Mouse (Mus musculus) kidney, adult 2 months (tissue): ENCODE results near the gene Wrap53. TPM values are rescaled to one million over a fixed set of nuclear protein-coding genes. Genes with fewer than 3 reads are reported as not detected.

Experiments
- DNase-seq: peaks from one replicate; pipeline ENCODE4 v3.0.0; 2021
- H3K27ac ChIP-seq: fragments of 200-500 bp; 2 replicates; pipeline ENCODE4 v1.5.1; 2012; ENCODE audit warnings: low read depth, low read length, control low read depth, inconsistent platforms; ENCODE audit not compliant: insufficient read depth
- H3K27me3 ChIP-seq: fragments of 200-500 bp; replicated peaks from 2 replicates; pipeline ENCODE4 v1.6.1; 2012; ENCODE audit warnings: mild to moderate bottlenecking, moderate library complexity, low read length, inconsistent platforms; ENCODE audit not compliant: control insufficient read depth, insufficient read depth
- H3K36me3 ChIP-seq: fragments of 200-500 bp; 2 replicates; pipeline ENCODE4 v1.6.1; 2012; ENCODE audit warnings: mild to moderate bottlenecking, moderate library complexity, low read length, inconsistent platforms; ENCODE audit not compliant: control insufficient read depth, insufficient read depth
- H3K4me1 ChIP-seq: fragments of 200-500 bp; 2 replicates; pipeline ENCODE4 v1.6.1; 2011; ENCODE audit warnings: low read length; ENCODE audit not compliant: control insufficient read depth, insufficient read depth
- H3K4me3 ChIP-seq: fragments of 200-500 bp; 2 replicates; pipeline ENCODE4 v1.5.1; 2011; ENCODE audit warnings: mild to moderate bottlenecking, low read depth, low read length, control low read depth; ENCODE audit not compliant: insufficient read depth
- CTCF ChIP-seq: fragments of 200-500 bp; conservative IDR thresholded peaks from 2 replicates; pipeline ENCODE4 v1.5.1; 2011; ENCODE audit warnings: low read depth, mild to moderate bottlenecking, control low read depth, low read length, moderate library complexity, mixed read lengths; ENCODE audit not compliant: insufficient read depth, insufficient read length
- POLR2A ChIP-seq: fragments of 200-500 bp; IDR thresholded peaks from one replicate; pipeline ENCODE4 v1.6.1; 2011; ENCODE audit warnings: low read depth, low read length, control low read depth
- WGBS: fragments of 180-500 bp; shearing (Covaris S2); methylation state at CpG from one replicate; pipeline ENCODE4 v1.1.7; 2018; 5-methylcytosine and 5-hydroxymethylcytosine counted together
- polyA plus RNA-seq: library from polyadenylated mRNA; depleted of rRNA; stranded (reverse); fragments of >200 nt; gene quantifications from 2 replicates; pipeline ENCODE4 v1.2.3, GENCODE M21; 2012

The Wrap53 gene
- polyA plus RNA-seq, 1 experiment = 20.7 TPM

DNA sequence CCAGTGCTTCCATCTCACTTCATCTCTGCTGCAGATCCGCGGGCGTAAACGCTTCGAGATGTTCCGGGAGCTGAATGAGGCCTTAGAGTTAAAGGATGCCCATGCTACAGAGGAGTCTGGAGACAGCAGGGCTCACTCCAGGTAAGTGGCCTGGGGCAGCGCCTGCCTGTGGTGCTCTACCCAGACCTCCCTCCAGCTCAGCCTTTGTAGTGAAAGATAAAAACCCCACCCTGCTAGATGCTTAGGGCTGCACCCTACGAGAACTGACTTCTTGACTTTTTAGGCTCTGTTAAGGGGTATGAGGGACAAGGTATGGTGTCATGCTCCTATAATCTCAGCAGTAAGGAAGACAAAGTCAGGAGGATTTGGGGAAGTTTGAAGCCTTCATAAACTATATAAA lies 10.6 kb upstream of the Wrap53 start:
- no peak overlapping the region for H3K27ac ChIP-seq
- no peak for TF ChIP-seq CTCF
- TF ChIP-seq POLR2A = no peak
- no peaks in the 10 kb centered on the region for H3K27me3 ChIP-seq
- no peak for DNase-seq
- H3K36me3 ChIP-seq = 0 out of 2 replicates have a peak, but pooled peaks cover 2% of the 10 kb centered on the region
- WGBS = 93% methylated on average over 8 of the region's 8 CpGs
- H3K4me1 ChIP-seq = no peaks in the 10 kb centered on the region
- H3K4me3 ChIP-seq = no peak overlapping the region

- 0 out of 2 replicates have a peak, but pooled peaks cover 2% of the 10 kb centered on the region for H3K36me3 ChIP-seq
- H3K27me3 ChIP-seq = no peaks in the 10 kb centered on the region
- H3K4me1 ChIP-seq = no peaks in the 10 kb centered on the region
- no peak overlapping the region for H3K27ac ChIP-seq
- no peak for TF ChIP-seq POLR2A
- TF ChIP-seq CTCF = no peak
- DNase-seq = no peak
- WGBS = 90% methylated on average over 22 of the region's 22 CpGs
- no peak overlapping the region for H3K4me3 ChIP-seq
These were observed 9.3 kb upstream of the Wrap53 start for GRCm38 (mm10) chr11:69589207-69589834.

DNA sequence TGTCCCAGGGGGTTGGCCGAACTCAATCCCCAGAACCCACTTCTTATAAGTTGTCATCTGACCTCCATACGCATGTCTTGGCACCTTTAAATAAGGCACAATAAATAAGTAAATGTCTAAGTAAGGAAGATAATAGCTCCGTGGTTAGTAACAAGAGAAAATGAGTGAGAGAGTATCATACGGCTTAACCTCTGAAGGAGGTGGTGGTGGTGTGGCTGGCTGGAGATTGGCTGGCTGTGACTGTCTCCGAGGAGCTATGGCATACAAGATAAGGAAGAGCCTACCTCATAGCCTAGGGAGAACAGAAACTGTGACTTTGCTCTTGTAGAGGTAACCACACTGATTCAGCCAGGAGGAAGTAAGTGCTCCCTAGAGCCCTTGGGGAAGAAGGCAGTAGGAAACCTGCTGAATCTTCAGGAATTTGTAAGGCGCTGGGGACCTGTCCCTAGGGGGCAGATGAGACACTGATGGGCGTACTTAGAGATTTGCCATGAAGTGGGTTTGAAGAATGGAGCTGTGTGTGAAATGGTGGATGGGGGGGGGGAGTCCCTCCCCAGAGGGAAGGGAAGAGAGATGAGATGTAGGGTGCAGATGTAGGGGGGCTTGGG lies 5.8 kb upstream of the Wrap53 start:
- no peak for DNase-seq
- Histone ChIP-seq H3K36me3 (0 out of 2 replicates have a peak, but pooled peaks cover under 1% of the 10 kb centered on the region), H3K4me3 (no peak overlapping the region), H3K27ac (no peak overlapping the region), H3K27me3 (no peaks in the 10 kb centered on the region), H3K4me1 (peaks cover 4% of the 10 kb centered on the region; the same call in 1 of the 2 replicates)
- TF ChIP-seq POLR2A = no peak
- no peak for TF ChIP-seq CTCF
- WGBS = 76% methylated on average over 7 of the region's 7 CpGs

GRCm38 (mm10) chr11:69584937-69585336 lies 4.9 kb upstream of the Wrap53 start:
- DNase-seq = no peak
- WGBS = 95% methylated on average over 13 of the region's 13 CpGs

DNA sequence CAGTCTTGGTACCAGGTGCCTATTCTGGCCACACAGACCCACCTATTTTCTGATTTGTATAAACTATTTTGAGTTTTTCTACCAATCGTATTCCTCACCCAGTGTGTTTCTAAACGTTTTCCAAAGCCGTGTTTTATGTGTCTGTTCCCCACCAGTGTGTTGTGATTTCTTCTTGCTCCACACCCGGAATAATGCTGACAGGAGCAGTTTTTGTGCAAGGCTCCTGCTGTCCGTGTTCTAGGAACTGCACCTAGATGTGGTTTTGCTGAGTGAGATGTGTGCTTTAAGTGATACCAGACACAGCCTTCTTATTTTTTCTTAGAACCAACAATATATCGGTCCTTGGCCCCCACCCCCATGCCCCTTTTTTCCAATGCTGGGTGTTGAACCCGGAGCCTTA lies 4.0 kb upstream of the Wrap53 start:
- H3K4me3 ChIP-seq = no peak overlapping the region
- 68% methylated on average over 7 of the region's 7 CpGs for WGBS
- no peak overlapping the region for H3K27ac ChIP-seq
- H3K4me1 ChIP-seq = peaks cover 4% of the 10 kb centered on the region; the same call in 1 of the 2 replicates
- DNase-seq = no peak
- TF ChIP-seq CTCF (no peak), POLR2A (no peak)
- H3K36me3 ChIP-seq = no peaks in the 10 kb centered on the region
- no peaks in the 10 kb centered on the region for H3K27me3 ChIP-seq

More at GRCm38 (mm10) chr11:69584937-69585336, 4.9 kb upstream of the Wrap53 start:
- peaks cover 4% of the 10 kb centered on the region; the same call in 1 of the 2 replicates for H3K4me1 ChIP-seq
- no peaks in the 10 kb centered on the region for H3K27me3 ChIP-seq
- TF ChIP-seq CTCF (no peak), POLR2A (no peak)
- no peak overlapping the region for H3K27ac ChIP-seq
- H3K4me3 ChIP-seq = no peak overlapping the region
- no peaks in the 10 kb centered on the region for H3K36me3 ChIP-seq

GRCm38 (mm10) chr11:69582230-69582805 lies 2.3 kb upstream of the Wrap53 start:
- no peak for TF ChIP-seq CTCF
- TF ChIP-seq POLR2A = no peak
- H3K4me3 ChIP-seq = no peak overlapping the region
- no peak for DNase-seq
- H3K27me3 ChIP-seq = no peaks in the 10 kb centered on the region
- peaks cover 12% of the 10 kb centered on the region; the same call in 1 of the 2 replicates for H3K4me1 ChIP-seq
- H3K36me3 ChIP-seq = no peaks in the 10 kb centered on the region
- WGBS = 54% methylated on average over 9 of the region's 9 CpGs
- no peak overlapping the region for H3K27ac ChIP-seq

DNA sequence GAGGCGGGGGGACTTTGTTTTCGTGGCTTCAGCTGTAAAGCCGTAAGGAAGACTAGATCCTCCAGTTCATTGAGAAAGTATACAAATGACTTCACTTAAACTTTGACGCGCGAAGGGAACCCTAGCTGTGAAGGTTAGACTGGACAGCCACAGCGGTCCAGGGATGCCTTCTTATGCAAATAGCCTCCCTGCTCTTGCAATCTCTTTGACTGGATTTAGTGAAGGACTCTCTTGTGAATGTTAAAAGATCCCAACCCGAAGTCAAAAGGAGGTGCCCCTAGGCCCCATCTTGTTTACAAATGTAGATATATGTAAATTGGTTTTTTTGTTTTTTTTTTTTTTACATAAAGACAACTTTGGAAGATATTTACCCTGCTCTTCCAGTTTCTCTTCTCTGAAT lies 1.8 kb upstream of the Wrap53 start:
- Histone ChIP-seq H3K36me3 (no peaks in the 10 kb centered on the region), H3K27ac (peak overlapping the region; percentile 47), H3K27me3 (no peaks in the 10 kb centered on the region), H3K4me3 (peak overlapping the region; percentile 96), H3K4me1 (peaks cover 12% of the 10 kb centered on the region; the same call in 1 of the 2 replicates)
- WGBS = under 1% methylated on average over 8 of the region's 8 CpGs
- TF ChIP-seq CTCF (no peak), POLR2A (no peak)
- DNase-seq = no peak
